Mouse (Mus musculus): ENCODE measurements around the gene Zfp652. TPM values are rescaled to one million over a fixed set of nuclear protein-coding genes. Genes with fewer than 3 reads are reported as not detected.
A peak's percentile ranks its signal among the peaks of the same experiment; 100 is the strongest.

Gene Zfp652
- polyA plus RNA-seq, 1 experiment from 2014 or later = 6.3 TPM

GRCm38 (mm10) chr11:95808448-95809011 lies 96.1 kb downstream of the Zfp652 start:
- H3K27ac ChIP-seq = peak overlapping the region; percentile 98

GRCm38 (mm10) chr11:95809603-95810002 lies 97.1 kb downstream of the Zfp652 start:
- peaks cover 80% of the 10 kb centered on the region for H3K4me1 ChIP-seq (replicated peaks)

More at GRCm38 (mm10) chr11:95808448-95809011, 96.1 kb downstream of the Zfp652 start:
- Histone ChIP-seq H3K4me3 (replicated peaks) (peak overlapping the region; percentile 33), H3K4me2 (peak overlapping the region; percentile 63), H3K36me3 (no peaks in the 10 kb centered on the region), H3K4me1 (replicated peaks) (peaks cover 91% of the 10 kb centered on the region), H3K27me3 (no peaks in the 10 kb centered on the region), H3K9me3 (replicated peaks) (peaks cover 5% of the 10 kb centered on the region; the same call in 1 of the 2 replicates), H3K9ac (peak overlapping the region; percentile 78)
- peak; percentile 87 for DNase-seq
- peak; percentile 94 for ATAC-seq (ENCODE audit: low read depth)
- 15% methylated on average over 5 of the region's 5 CpGs for WGBS (ENCODE audit: insufficient replicate concordance)

GRCm38 (mm10) chr11:95810828-95811227 lies 98.4 kb downstream of the Zfp652 start:
- DNase-seq = no peak
- H3K4me2 ChIP-seq = no peak overlapping the region
- H3K27me3 ChIP-seq = no peaks in the 10 kb centered on the region
- H3K4me1 ChIP-seq (replicated peaks) = peaks cover 68% of the 10 kb centered on the region
- peak overlapping the region; percentile 98 for H3K27ac ChIP-seq
- ATAC-seq (ENCODE audit: low read depth) = no peak
- H3K36me3 ChIP-seq = no peaks in the 10 kb centered on the region
- H3K4me3 ChIP-seq (replicated peaks) = no peak overlapping the region
- 54% methylated on average over 7 of the region's 7 CpGs for WGBS (ENCODE audit: insufficient replicate concordance)
- H3K9ac ChIP-seq = peak overlapping the region; percentile 72; the same call in 1 of the 2 replicates
- H3K9me3 ChIP-seq (replicated peaks) = peaks cover 5% of the 10 kb centered on the region; the same call in 1 of the 2 replicates

More at GRCm38 (mm10) chr11:95809603-95810002, 97.1 kb downstream of the Zfp652 start:
- Histone ChIP-seq H3K36me3 (no peaks in the 10 kb centered on the region), H3K9ac (peak overlapping the region; percentile 72), H3K4me2 (peak overlapping the region; percentile 63), H3K4me3 (replicated peaks) (no peak overlapping the region), H3K27me3 (no peaks in the 10 kb centered on the region), H3K27ac (peak overlapping the region; percentile 98), H3K9me3 (replicated peaks) (peaks cover 5% of the 10 kb centered on the region; the same call in 1 of the 2 replicates)
- DNase-seq = no peak
- 44% methylated on average over 5 of the region's 5 CpGs for WGBS (ENCODE audit: insufficient replicate concordance)
- ATAC-seq (ENCODE audit: low read depth) = no peak

- H3K4me3 ChIP-seq (replicated peaks) = no peak overlapping the region
- ATAC-seq (ENCODE audit: low read depth) = no peak
- 86% methylated on average over 6 of the region's 6 CpGs for WGBS (ENCODE audit: insufficient replicate concordance)
These were observed 99.3 kb downstream of the Zfp652 start for GRCm38 (mm10) chr11:95811741-95812140.

GRCm38 (mm10) chr11:95812224-95812623 lies 99.8 kb downstream of the Zfp652 start:
- H3K4me3 ChIP-seq (replicated peaks) = no peak overlapping the region
- DNase-seq (no peak), ATAC-seq (ENCODE audit: low read depth) (no peak)
- 71% methylated on average over 4 of the region's 4 CpGs for WGBS (ENCODE audit: insufficient replicate concordance)
- no peak overlapping the region for H3K4me2 ChIP-seq
- peaks cover 5% of the 10 kb centered on the region; the same call in 1 of the 2 replicates for H3K9me3 ChIP-seq (replicated peaks)
- no peaks in the 10 kb centered on the region for H3K36me3 ChIP-seq
- H3K9ac ChIP-seq = peak overlapping the region; percentile 37
- H3K27me3 ChIP-seq = peaks cover 1% of the 10 kb centered on the region; the same call in 1 of the 2 replicates
- H3K27ac ChIP-seq = peak overlapping the region; percentile 66
- H3K4me1 ChIP-seq (replicated peaks) = peaks cover 54% of the 10 kb centered on the region

More at GRCm38 (mm10) chr11:95811741-95812140, 99.3 kb downstream of the Zfp652 start:
- Histone ChIP-seq H3K36me3 (no peaks in the 10 kb centered on the region), H3K27me3 (no peaks in the 10 kb centered on the region), H3K9ac (peak overlapping the region; percentile 37; the same call in 1 of the 2 replicates), H3K4me1 (replicated peaks) (peaks cover 59% of the 10 kb centered on the region), H3K9me3 (replicated peaks) (peaks cover 5% of the 10 kb centered on the region; the same call in 1 of the 2 replicates), H3K4me2 (no peak overlapping the region), H3K27ac (peak overlapping the region; percentile 66)
- no peak for DNase-seq

- no peak overlapping the region for H3K4me2 ChIP-seq
- H3K4me3 ChIP-seq (replicated peaks) = no peak overlapping the region
- no peak overlapping the region for H3K27ac ChIP-seq
- peaks cover 4% of the 10 kb centered on the region; the same call in 1 of the 2 replicates for H3K27me3 ChIP-seq
- no peaks in the 10 kb centered on the region for H3K36me3 ChIP-seq
- H3K4me1 ChIP-seq (replicated peaks) = peaks cover 35% of the 10 kb centered on the region
- WGBS (ENCODE audit: insufficient replicate concordance) = 83% methylated on average over 2 of the region's 2 CpGs
- DNase-seq (no peak), ATAC-seq (ENCODE audit: low read depth) (no peak)
- H3K9me3 ChIP-seq (replicated peaks) = no peaks in the 10 kb centered on the region
- H3K9ac ChIP-seq = no peak overlapping the region
These were observed 101.6 kb downstream of the Zfp652 start for GRCm38 (mm10) chr11:95814101-95814500.

GRCm38 (mm10) chr11:95814857-95815256 lies 102.4 kb downstream of the Zfp652 start:
- no peak overlapping the region for H3K9ac ChIP-seq
- no peak overlapping the region for H3K4me2 ChIP-seq
- H3K27ac ChIP-seq = no peak overlapping the region
- peaks cover 28% of the 10 kb centered on the region for H3K4me1 ChIP-seq (replicated peaks)
- peaks cover 4% of the 10 kb centered on the region; the same call in 1 of the 2 replicates for H3K27me3 ChIP-seq
- ATAC-seq (ENCODE audit: low read depth) = no peak
- no peak overlapping the region for H3K4me3 ChIP-seq (replicated peaks)
- no peak for DNase-seq
- 66% methylated on average over 5 of the region's 5 CpGs for whole genome bisulfite sequencing (ENCODE audit: insufficient replicate concordance)
- no peaks in the 10 kb centered on the region for H3K9me3 ChIP-seq (replicated peaks)
- H3K36me3 ChIP-seq = no peaks in the 10 kb centered on the region

- Histone ChIP-seq H3K27ac (no peak overlapping the region), H3K4me3 (replicated peaks) (no peak overlapping the region), H3K27me3 (peaks cover 4% of the 10 kb centered on the region; the same call in 1 of the 2 replicates), H3K9me3 (replicated peaks) (no peaks in the 10 kb centered on the region), H3K9ac (no peak overlapping the region), H3K4me2 (no peak overlapping the region), H3K36me3 (no peaks in the 10 kb centered on the region), H3K4me1 (replicated peaks) (peaks cover 27% of the 10 kb centered on the region)
- 71% methylated on average over 9 of the region's 9 CpGs for WGBS (ENCODE audit: insufficient replicate concordance)
- DNase-seq = no peak
- ATAC-seq (ENCODE audit: low read depth) = no peak
These were observed 102.9 kb downstream of the Zfp652 start for GRCm38 (mm10) chr11:95815412-95815811.

GRCm38 (mm10) chr11:95819138-95819537 lies 106.7 kb downstream of the Zfp652 start:
- Histone ChIP-seq H3K4me3 (replicated peaks) (no peak overlapping the region), H3K4me1 (replicated peaks) (peaks cover 31% of the 10 kb centered on the region), H3K9me3 (replicated peaks) (no peaks in the 10 kb centered on the region), H3K36me3 (no peaks in the 10 kb centered on the region), H3K4me2 (no peak overlapping the region), H3K27ac (no peak overlapping the region), H3K27me3 (peaks cover 7% of the 10 kb centered on the region; the same call in 1 of the 2 replicates), H3K9ac (no peak overlapping the region)
- DNase-seq (no peak), ATAC-seq (ENCODE audit: low read depth) (no peak)
- WGBS (ENCODE audit: insufficient replicate concordance) = 80% methylated on average over 8 of the region's 8 CpGs

GRCm38 (mm10) chr11:95821511-95821910 lies 109.0 kb downstream of the Zfp652 start:
- DNase-seq = no peak

GRCm38 (mm10) chr11:95822437-95822836 lies 110.0 kb downstream of the Zfp652 start:
- Histone ChIP-seq H3K9ac (no peak overlapping the region), H3K36me3 (no peaks in the 10 kb centered on the region), H3K27me3 (peaks cover 21% of the 10 kb centered on the region), H3K4me3 (replicated peaks) (no peak overlapping the region), H3K4me2 (no peak overlapping the region; the same call in 1 of the 2 replicates), H3K27ac (peak overlapping the region; percentile 21; the same call in 1 of the 2 replicates), H3K4me1 (replicated peaks) (peaks cover 59% of the 10 kb centered on the region), H3K9me3 (replicated peaks) (no peaks in the 10 kb centered on the region)
- 90% methylated on average over 4 of the region's 4 CpGs for WGBS (ENCODE audit: insufficient replicate concordance)
- no peak for DNase-seq
- no peak for ATAC-seq (ENCODE audit: low read depth)

More at GRCm38 (mm10) chr11:95821511-95821910, 109.0 kb downstream of the Zfp652 start:
- peaks cover 21% of the 10 kb centered on the region for H3K27me3 ChIP-seq
- peaks cover 50% of the 10 kb centered on the region for H3K4me1 ChIP-seq (replicated peaks)
- H3K4me2 ChIP-seq = no peak overlapping the region
- H3K4me3 ChIP-seq (replicated peaks) = no peak overlapping the region
- H3K36me3 ChIP-seq = no peaks in the 10 kb centered on the region
- no peaks in the 10 kb centered on the region for H3K9me3 ChIP-seq (replicated peaks)
- ATAC-seq (ENCODE audit: low read depth) = no peak
- 0 out of 2 replicates have a peak overlapping the region, but pooled peaks have one; percentile 9 for H3K27ac ChIP-seq
- WGBS (ENCODE audit: insufficient replicate concordance) = 78% methylated on average over 3 of the region's 3 CpGs
- H3K9ac ChIP-seq = no peak overlapping the region
